Mouse (Mus musculus): ENCODE measurements at regions not wholly inside any gene's neighbourhood (a gene's known extent, or its start where the extent isn't known, plus 50 kb on each side); places are given as distances from the start of the nearest gene placed in this dataset.
"Not testable (repeated sequence)": the region's sequence is repeated elsewhere in the genome, so short reads cannot be mapped to it uniquely, and the experiment has no call there.

DNA sequence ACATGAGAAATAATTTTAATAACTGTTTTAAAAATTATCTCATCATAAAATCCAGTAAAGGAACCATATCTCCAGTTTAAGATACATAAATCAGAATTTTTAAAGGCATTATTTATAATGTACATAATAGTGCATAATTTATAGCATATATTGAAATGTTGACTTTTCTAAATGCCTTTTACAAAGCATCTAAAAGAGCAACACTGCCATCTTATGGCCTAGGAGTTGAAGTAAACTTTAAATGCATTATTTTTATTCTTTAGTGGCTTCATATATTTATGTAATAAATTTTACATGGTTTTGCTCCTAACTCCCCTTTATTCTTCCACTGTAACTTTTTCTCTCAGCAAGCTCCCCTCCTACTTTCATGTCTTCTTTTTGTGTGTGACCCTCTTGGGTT, 90.6 kb downstream of the 4921511C20Rik start:
- Histone ChIP-seq H3K4me3 (ENCODE audit: low read depth, low read length) (no peak overlapping the region), H3K9ac (no peak overlapping the region), H3K27me3 (ENCODE audit: insufficient read depth, low read length) (no peaks in the 10 kb centered on the region), H3K4me2 (no peak overlapping the region), H3K9me3 (ENCODE audit: low read depth, low read length) (no peaks in the 10 kb centered on the region), H3K36me3 (ENCODE audit: insufficient read depth) (no peaks in the 10 kb centered on the region), H3K27ac (ENCODE audit: low read depth) (no peak overlapping the region), H3K4me1 (ENCODE audit: insufficient read depth) (no peaks in the 10 kb centered on the region)
- no peak for ATAC-seq (ENCODE audit: insufficient read depth)
- peak; percentile 5 for DNase-seq
- TF ChIP-seq CTCF (IDR thresholded peaks at IDR 0.05; ENCODE audit: low read depth), result no peak

DNA sequence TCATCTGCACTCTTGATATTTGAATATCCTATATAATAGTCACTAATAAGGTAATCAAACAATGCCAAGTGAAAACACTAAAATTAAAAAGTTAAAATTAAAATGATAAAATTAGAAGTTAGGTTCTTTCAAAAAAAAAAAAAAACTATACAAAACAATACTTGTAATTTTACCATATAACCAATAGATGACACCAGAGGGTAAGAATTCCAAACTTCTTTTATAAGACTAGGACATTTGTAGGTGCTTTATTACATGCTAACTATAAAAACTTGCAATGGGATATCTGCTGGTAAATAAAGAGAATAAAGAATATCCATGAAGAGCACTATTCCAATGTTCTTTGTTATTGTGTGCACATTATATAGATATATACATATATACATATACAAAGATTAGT, 125.0 kb downstream of the 4921511C20Rik start:
- ATAC-seq (ENCODE audit: insufficient read depth), result no peak
- H3K36me3 ChIP-seq (ENCODE audit: insufficient read depth), result no peaks in the 10 kb centered on the region
- H3K27ac ChIP-seq (ENCODE audit: low read depth), result no peak overlapping the region
- H3K9me3 ChIP-seq (ENCODE audit: low read depth, low read length), result no peaks in the 10 kb centered on the region
- H3K27me3 ChIP-seq (ENCODE audit: insufficient read depth, low read length), result no peaks in the 10 kb centered on the region
- TF ChIP-seq CTCF (IDR thresholded peaks at IDR 0.05; ENCODE audit: low read depth), result no peak
- H3K4me2 ChIP-seq, result no peak overlapping the region
- no peaks in the 10 kb centered on the region for H3K4me1 ChIP-seq (ENCODE audit: insufficient read depth)
- no peak overlapping the region for H3K4me3 ChIP-seq (ENCODE audit: low read depth, low read length)
- H3K9ac ChIP-seq, result no peak overlapping the region
- no peak for DNase-seq

DNA sequence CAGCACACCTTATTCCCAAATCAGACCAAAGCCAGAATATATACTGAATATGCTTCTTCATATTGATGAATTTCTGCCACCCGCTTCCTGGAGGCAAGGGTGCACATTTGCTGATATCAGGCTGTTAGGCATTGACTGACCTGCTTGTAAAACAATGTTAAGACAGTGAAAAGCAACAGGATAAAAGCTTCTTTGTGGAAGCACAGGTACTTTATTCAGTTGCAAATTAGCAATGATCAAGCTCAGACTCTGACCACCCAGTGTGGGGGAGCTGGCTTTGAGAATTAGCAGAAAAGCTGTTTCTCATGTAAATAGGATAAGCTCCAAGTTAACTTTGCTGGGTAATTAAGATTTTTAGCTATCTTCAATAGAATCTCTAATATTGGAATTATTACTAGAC, 130.4 kb downstream of the 4921511C20Rik start:
- not testable (repeated sequence) for H3K9me3 ChIP-seq (ENCODE audit: low read depth, low read length); H3K27ac ChIP-seq (ENCODE audit: low read depth); H3K9ac ChIP-seq; H3K27me3 ChIP-seq (ENCODE audit: insufficient read depth, low read length); DNase-seq; H3K4me3 ChIP-seq (ENCODE audit: low read depth, low read length); ATAC-seq (ENCODE audit: insufficient read depth); H3K4me2 ChIP-seq; H3K36me3 ChIP-seq (ENCODE audit: insufficient read depth); H3K4me1 ChIP-seq (ENCODE audit: insufficient read depth)
- WGBS, result 75% methylated on average over 1 of the region's 1 CpGs

DNA sequence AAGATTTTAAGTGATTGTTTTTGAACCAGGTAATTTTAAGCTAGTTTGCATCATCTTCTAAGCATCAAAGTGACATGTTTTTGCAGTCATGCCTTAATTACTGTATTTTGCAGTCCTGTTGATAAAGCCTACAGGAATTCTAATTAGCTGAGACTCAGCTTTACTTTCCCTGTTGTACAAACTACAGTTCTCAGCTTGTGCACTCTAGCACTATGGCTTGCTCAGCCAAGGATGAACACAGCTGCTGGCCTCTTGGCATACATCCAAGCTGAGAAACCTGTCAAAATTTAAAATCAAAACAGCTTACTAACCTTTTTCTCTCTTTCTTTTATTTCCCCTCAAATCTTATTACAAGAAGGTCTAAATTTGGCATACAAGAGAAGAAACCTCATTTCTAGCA, 159.9 kb downstream of the 4921511C20Rik start:
- H3K4me3 ChIP-seq (ENCODE audit: low read depth, low read length), result no peak overlapping the region
- no peak for ATAC-seq (ENCODE audit: insufficient read depth)
- H3K36me3 ChIP-seq (ENCODE audit: insufficient read depth), result no peaks in the 10 kb centered on the region
- H3K27me3 ChIP-seq (ENCODE audit: insufficient read depth, low read length), result no peaks in the 10 kb centered on the region
- no peaks in the 10 kb centered on the region for H3K4me1 ChIP-seq (ENCODE audit: insufficient read depth)
- H3K4me2 ChIP-seq, result no peak overlapping the region
- DNase-seq, result no peak
- H3K9ac ChIP-seq, result no peak overlapping the region
- H3K27ac ChIP-seq (ENCODE audit: low read depth), result no peak overlapping the region
- H3K9me3 ChIP-seq (ENCODE audit: low read depth, low read length), result no peaks in the 10 kb centered on the region
- TF ChIP-seq CTCF (IDR thresholded peaks at IDR 0.05; ENCODE audit: low read depth), result no peak

Data from lung, embryonic 14.5 days (tissue).